Mouse (Mus musculus): ENCODE data around the gene Osbpl7. TPM values are rescaled to one million over a fixed set of nuclear protein-coding genes. Genes with fewer than 3 reads are reported as not detected.
A peak's percentile ranks its signal among the peaks of the same experiment; 100 is the strongest.

Osbpl7 gene
- polyA plus RNA-seq, 1 experiment from 2014 or later: 12.8 TPM

DNA sequence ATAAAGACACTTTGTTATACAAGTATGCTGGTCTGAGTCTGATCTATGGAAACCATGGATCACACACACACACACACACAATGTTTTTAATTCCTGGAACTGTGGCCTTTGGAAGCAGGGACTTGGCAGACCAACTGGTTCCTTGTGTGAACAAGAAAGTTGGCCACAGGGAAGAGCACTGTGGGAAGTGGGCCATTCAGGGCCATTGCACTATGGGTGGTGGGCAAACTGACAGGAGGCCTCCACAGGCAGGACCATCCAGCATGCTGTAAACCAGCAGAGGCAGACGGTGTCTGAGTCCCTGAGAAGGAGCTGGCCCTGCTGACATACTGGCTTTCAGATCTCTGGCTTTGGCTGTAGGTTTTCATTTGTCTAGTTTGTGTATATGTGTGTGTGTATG, 18.9 kb downstream of the Osbpl7 start:
- 46% methylated on average over 1 of the region's 1 CpGs for WGBS
- no peaks in the 10 kb centered on the region for H3K4me1 ChIP-seq (ENCODE audit: insufficient read depth)
- ATAC-seq (ENCODE audit: insufficient read depth) (no peak), DNase-seq (no peak)
- no peak overlapping the region for H3K27ac ChIP-seq (ENCODE audit: low read depth)
- no peak for TF ChIP-seq CTCF (IDR thresholded peaks at IDR 0.05; ENCODE audit: low read depth)
- no peaks in the 10 kb centered on the region for H3K27me3 ChIP-seq (ENCODE audit: insufficient read depth, low read length)
- H3K9ac ChIP-seq: no peak overlapping the region
- H3K9me3 ChIP-seq (ENCODE audit: low read depth, low read length): no peaks in the 10 kb centered on the region
- H3K4me2 ChIP-seq: no peak overlapping the region
- no peak overlapping the region for H3K4me3 ChIP-seq (ENCODE audit: low read depth, low read length)
- peaks cover 15% of the 10 kb centered on the region for H3K36me3 ChIP-seq (ENCODE audit: insufficient read depth)

DNA sequence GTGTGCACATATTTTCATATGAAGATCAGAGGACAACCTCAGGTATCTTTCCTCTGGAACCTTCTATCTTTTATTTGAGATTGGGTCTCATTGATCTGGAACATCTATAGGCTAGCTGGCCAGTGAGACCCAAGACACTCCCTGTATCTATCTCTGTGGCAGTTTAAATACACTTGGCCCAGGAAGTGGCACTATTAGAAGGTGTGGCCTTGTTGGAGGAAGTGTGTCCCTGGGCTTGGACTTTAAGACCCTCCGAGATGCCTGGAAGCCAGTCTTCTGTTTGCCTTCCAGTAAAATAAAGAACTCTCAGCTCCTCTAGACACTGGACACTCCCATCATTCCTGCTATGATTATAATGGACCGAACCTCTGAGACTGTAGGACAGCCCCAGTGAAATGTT, 19.3 kb downstream of the Osbpl7 start:
- WGBS: 71% methylated on average over 2 of the region's 2 CpGs
- no peak overlapping the region for H3K9ac ChIP-seq
- TF ChIP-seq CTCF (IDR thresholded peaks at IDR 0.05; ENCODE audit: low read depth): no peak
- ATAC-seq (ENCODE audit: insufficient read depth): no peak
- H3K27me3 ChIP-seq (ENCODE audit: insufficient read depth, low read length): no peaks in the 10 kb centered on the region
- H3K36me3 ChIP-seq (ENCODE audit: insufficient read depth): peaks cover 15% of the 10 kb centered on the region
- no peak overlapping the region for H3K4me2 ChIP-seq
- no peak overlapping the region for H3K4me3 ChIP-seq (ENCODE audit: low read depth, low read length)
- DNase-seq: no peak
- no peaks in the 10 kb centered on the region for H3K4me1 ChIP-seq (ENCODE audit: insufficient read depth)
- H3K9me3 ChIP-seq (ENCODE audit: low read depth, low read length): no peaks in the 10 kb centered on the region
- H3K27ac ChIP-seq (ENCODE audit: low read depth): no peak overlapping the region

DNA sequence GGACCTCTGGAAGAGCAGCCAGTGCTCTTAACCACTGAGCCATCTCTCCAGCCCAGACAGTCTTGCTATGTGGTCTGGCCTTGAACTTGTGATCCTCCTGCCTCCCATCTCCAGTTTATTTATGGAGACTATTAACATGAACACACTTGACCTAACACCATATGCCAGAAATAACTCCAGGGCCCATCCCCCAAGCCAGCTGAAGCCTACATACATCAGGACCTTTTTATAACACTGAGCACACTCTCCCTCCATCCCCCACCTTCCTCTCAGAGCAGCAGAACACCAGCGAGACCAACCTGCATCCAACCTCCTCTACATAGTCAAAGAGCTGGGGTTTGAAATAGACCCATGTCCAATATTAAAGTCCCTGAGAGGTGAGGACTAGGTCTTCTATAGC, 20.7 kb downstream of the Osbpl7 start:
- no peak for DNase-seq
- no peak overlapping the region for H3K4me2 ChIP-seq
- ATAC-seq (ENCODE audit: insufficient read depth): no peak
- WGBS: 46% methylated on average over 1 of the region's 1 CpGs
- no peak overlapping the region for H3K4me3 ChIP-seq (ENCODE audit: low read depth, low read length)
- H3K27ac ChIP-seq (ENCODE audit: low read depth): no peak overlapping the region
- no peaks in the 10 kb centered on the region for H3K4me1 ChIP-seq (ENCODE audit: insufficient read depth)
- no peak overlapping the region for H3K9ac ChIP-seq
- no peaks in the 10 kb centered on the region for H3K9me3 ChIP-seq (ENCODE audit: low read depth, low read length)
- no peaks in the 10 kb centered on the region for H3K27me3 ChIP-seq (ENCODE audit: insufficient read depth, low read length)
- no peak for TF ChIP-seq CTCF (IDR thresholded peaks at IDR 0.05; ENCODE audit: low read depth)
- peaks cover 12% of the 10 kb centered on the region for H3K36me3 ChIP-seq (ENCODE audit: insufficient read depth)

GRCm38 (mm10) chr11:97072533-97072932, 22.1 kb downstream of the Osbpl7 start:
- Histone ChIP-seq H3K27ac (ENCODE audit: low read depth) (no peak overlapping the region), H3K4me2 (no peak overlapping the region), H3K9me3 (ENCODE audit: low read depth, low read length) (no peaks in the 10 kb centered on the region), H3K9ac (no peak overlapping the region), H3K4me1 (ENCODE audit: insufficient read depth) (no peaks in the 10 kb centered on the region), H3K36me3 (ENCODE audit: insufficient read depth) (peaks cover 6% of the 10 kb centered on the region), H3K27me3 (ENCODE audit: insufficient read depth, low read length) (no peaks in the 10 kb centered on the region), H3K4me3 (ENCODE audit: low read depth, low read length) (no peak overlapping the region)
- WGBS: 28% methylated on average over 3 of the region's 3 CpGs
- ATAC-seq (ENCODE audit: insufficient read depth): peak; percentile 49; the same call in 1 of the 2 replicates
- peak; percentile 90 for DNase-seq
- TF ChIP-seq CTCF (IDR thresholded peaks at IDR 0.05; ENCODE audit: low read depth): peak; percentile 86

DNA sequence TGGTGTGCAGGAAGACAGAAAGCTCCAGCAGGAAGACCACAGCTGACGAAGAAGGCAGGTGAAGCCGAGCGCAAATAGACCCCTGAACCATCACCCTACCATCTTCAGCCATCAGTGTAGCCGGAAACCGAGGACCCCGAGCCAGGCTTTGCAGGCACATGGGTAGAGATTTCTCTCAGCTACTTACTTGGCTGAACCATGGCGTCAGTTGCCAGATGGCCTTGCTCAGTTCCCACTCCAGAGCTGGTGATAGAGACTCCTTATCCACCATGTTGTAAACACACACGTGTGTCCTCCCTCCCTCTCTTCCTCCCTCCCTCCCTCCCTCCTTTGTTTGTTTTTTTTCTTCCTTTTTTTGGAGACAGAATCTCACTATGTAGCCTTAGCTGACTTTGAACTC, 23.8 kb downstream of the Osbpl7 start:
- DNase-seq (peak; percentile 81), ATAC-seq (ENCODE audit: insufficient read depth) (peak; percentile 66; the same call in 1 of the 2 replicates)
- Histone ChIP-seq H3K27ac (ENCODE audit: low read depth) (no peak overlapping the region), H3K4me3 (ENCODE audit: low read depth, low read length) (no peak overlapping the region), H3K9ac (no peak overlapping the region), H3K36me3 (ENCODE audit: insufficient read depth) (no peaks in the 10 kb centered on the region), H3K4me2 (no peak overlapping the region), H3K9me3 (ENCODE audit: low read depth, low read length) (no peaks in the 10 kb centered on the region), H3K27me3 (ENCODE audit: insufficient read depth, low read length) (no peaks in the 10 kb centered on the region), H3K4me1 (ENCODE audit: insufficient read depth) (no peaks in the 10 kb centered on the region)
- TF ChIP-seq CTCF (IDR thresholded peaks at IDR 0.05; ENCODE audit: low read depth): no peak
- 29% methylated on average over 8 of the region's 8 CpGs for WGBS

DNA sequence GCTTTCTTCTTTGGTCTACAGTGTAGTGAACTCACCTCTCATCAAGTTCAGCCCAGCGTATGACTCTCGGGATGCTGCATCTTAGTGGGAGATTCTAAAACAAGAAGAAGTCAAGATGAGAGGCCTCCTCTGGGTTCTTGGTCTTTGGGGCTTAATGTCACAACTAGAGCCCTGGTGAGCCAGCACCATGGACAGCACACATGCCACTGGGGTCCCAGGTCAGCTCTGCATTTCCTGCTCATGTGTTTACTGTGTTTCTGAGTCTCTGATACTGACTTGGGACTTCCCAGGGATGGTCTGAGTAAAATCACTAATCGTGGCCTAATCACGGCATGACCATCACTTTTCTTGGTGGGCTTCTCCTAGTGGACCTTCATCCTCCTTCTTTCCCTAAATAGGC, 28.3 kb downstream of the Osbpl7 start:
- 46% methylated on average over 4 of the region's 4 CpGs for WGBS
- no peak overlapping the region for H3K4me2 ChIP-seq
- no peak for TF ChIP-seq CTCF (IDR thresholded peaks at IDR 0.05; ENCODE audit: low read depth)
- peak; percentile 84 for DNase-seq
- H3K9me3 ChIP-seq (ENCODE audit: low read depth, low read length): no peaks in the 10 kb centered on the region
- H3K27ac ChIP-seq (ENCODE audit: low read depth): no peak overlapping the region
- ATAC-seq (ENCODE audit: insufficient read depth): no peak
- H3K4me3 ChIP-seq (ENCODE audit: low read depth, low read length): no peak overlapping the region
- peaks cover 8% of the 10 kb centered on the region; the same call in 1 of the 2 replicates for H3K4me1 ChIP-seq (ENCODE audit: insufficient read depth)
- no peaks in the 10 kb centered on the region for H3K27me3 ChIP-seq (ENCODE audit: insufficient read depth, low read length)
- no peaks in the 10 kb centered on the region for H3K36me3 ChIP-seq (ENCODE audit: insufficient read depth)
- no peak overlapping the region for H3K9ac ChIP-seq

GRCm38 (mm10) chr11:97080291-97080690, 29.9 kb downstream of the Osbpl7 start:
- 14% methylated on average over 9 of the region's 9 CpGs for WGBS
- H3K36me3 ChIP-seq (ENCODE audit: insufficient read depth): no peaks in the 10 kb centered on the region

GRCm38 (mm10) chr11:97082977-97083376, 32.5 kb downstream of the Osbpl7 start:
- no peak overlapping the region for H3K27ac ChIP-seq (ENCODE audit: low read depth)
- 31% methylated on average over 11 of the region's 11 CpGs for WGBS
- H3K4me3 ChIP-seq (ENCODE audit: low read depth, low read length): no peak overlapping the region
- no peaks in the 10 kb centered on the region for H3K36me3 ChIP-seq (ENCODE audit: insufficient read depth)
- H3K4me1 ChIP-seq (ENCODE audit: insufficient read depth): peaks cover 8% of the 10 kb centered on the region; the same call in 1 of the 2 replicates
- ATAC-seq (ENCODE audit: insufficient read depth) (no peak), DNase-seq (peak; percentile 75)
- H3K9me3 ChIP-seq (ENCODE audit: low read depth, low read length): no peaks in the 10 kb centered on the region
- no peak overlapping the region for H3K9ac ChIP-seq
- peak; percentile 69 for TF ChIP-seq CTCF (IDR thresholded peaks at IDR 0.05; ENCODE audit: low read depth)
- peak overlapping the region; percentile 36 for H3K4me2 ChIP-seq
- H3K27me3 ChIP-seq (ENCODE audit: insufficient read depth, low read length): no peaks in the 10 kb centered on the region

More at GRCm38 (mm10) chr11:97080291-97080690, 29.9 kb downstream of the Osbpl7 start:
- Histone ChIP-seq H3K27me3 (ENCODE audit: insufficient read depth, low read length) (no peaks in the 10 kb centered on the region), H3K27ac (ENCODE audit: low read depth) (no peak overlapping the region), H3K9me3 (ENCODE audit: low read depth, low read length) (no peaks in the 10 kb centered on the region), H3K4me3 (ENCODE audit: low read depth, low read length) (no peak overlapping the region), H3K4me1 (ENCODE audit: insufficient read depth) (peaks cover 8% of the 10 kb centered on the region; the same call in 1 of the 2 replicates), H3K4me2 (no peak overlapping the region), H3K9ac (no peak overlapping the region)
- DNase-seq (no peak), ATAC-seq (ENCODE audit: insufficient read depth) (no peak)
- no peak for TF ChIP-seq CTCF (IDR thresholded peaks at IDR 0.05; ENCODE audit: low read depth)
